Mouse (Mus musculus) E14TG2a.4 (cell line): ENCODE data around the gene Fbxo31.

Source experiments
- CTCF ChIP-seq: conservative IDR thresholded peaks from 2 replicates; pipeline ENCODE4 v1.5.1; 2014; ENCODE audit warnings: low read length
- POU5F1 ChIP-seq: IDR thresholded peaks from 2 replicates; pipeline ENCODE4 v1.6.1; 2014; ENCODE audit warnings: low read length, borderline replicate concordance

- TF ChIP-seq CTCF: no peak
- no peak for TF ChIP-seq POU5F1
Measured at GRCm38 (mm10) chr8:121593983-121594382, 15.4 kb upstream of the Fbxo31 start.
